Mouse (Mus musculus) frontal cortex, postnatal 10 days (tissue): ENCODE measurements around the gene Mrpl35.
"Not testable (repeated sequence)": the region's sequence is repeated elsewhere in the genome, so short reads cannot be mapped to it uniquely, and the experiment has no call there.

Experiments used
- DNase-seq, 2 experiments: peaks; one replicate each; pipeline ENCODE4 v3.0.0; 2022; ENCODE audit warnings: low spot score in 2 of 2, mixed read lengths in 1 of 2

Gene Mrpl35

DNA sequence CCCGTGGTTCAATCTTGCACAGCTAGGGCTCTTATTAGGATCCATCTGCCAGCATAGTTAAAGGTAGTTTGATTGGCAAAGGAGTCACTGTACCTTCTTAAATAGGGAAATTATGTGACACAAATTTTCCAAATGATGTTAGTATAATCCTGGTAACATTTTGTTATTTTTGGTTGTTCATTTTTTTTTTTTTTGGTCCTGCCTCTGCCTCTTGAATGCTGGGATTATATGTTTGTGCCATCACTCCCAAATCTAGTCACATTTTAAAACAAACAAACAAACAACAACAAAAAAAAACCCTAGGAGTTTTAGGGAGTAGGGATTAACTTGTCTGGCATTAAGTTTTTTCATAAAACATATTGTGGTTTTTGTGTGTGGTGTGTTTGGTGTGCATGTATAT is at the start of gene Mrpl35:
Gene Mrpl35 (minus strand): TSS at position 101 of the 400 bp plus-strand sequence.
- DNase-seq, result no peak

- DNase-seq, result no peak
Observed at GRCm38 (mm10) chr6:71871396-71871795, 44.6 kb upstream of the Mrpl35 start.

DNA sequence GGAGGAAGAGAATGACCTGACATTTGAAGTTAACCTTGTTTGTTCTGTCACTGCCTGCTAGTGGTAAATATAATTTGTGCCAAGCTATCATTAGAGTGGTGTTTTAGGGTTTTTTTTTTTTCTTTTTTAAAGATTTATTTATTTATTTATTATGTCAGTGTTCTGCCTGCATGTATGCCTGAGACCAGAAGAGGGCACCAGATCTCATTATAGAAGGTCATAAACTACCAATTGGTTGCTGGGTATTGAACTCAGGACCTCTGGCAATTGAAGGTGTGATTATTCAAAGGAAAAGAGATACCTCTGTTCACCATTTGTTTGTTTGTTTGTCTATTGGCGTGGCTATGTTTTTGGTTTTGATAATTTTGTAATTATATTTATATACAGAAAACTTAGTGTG is 42.0 kb upstream of the Mrpl35 start:
- no peak for DNase-seq

DNA sequence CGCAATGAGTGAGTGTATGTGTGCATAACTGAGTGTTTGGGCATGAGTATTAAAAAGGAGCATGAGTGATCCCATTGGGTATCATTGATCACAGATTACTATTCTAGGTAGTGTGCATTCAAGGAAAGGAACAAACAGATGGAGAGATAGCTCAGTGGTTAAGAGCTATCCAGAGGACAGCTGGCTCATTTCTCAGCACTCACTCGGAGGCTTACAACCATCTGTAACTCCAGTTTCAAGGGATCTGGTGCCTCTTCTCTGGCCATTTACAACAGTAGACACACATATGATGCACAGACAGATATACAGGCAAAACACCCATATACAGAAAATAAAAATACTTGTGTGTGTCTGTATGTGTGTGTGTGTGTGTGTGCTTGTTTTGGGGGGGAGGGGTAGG is 41.0 kb upstream of the Mrpl35 start:
- no peak for DNase-seq

DNA sequence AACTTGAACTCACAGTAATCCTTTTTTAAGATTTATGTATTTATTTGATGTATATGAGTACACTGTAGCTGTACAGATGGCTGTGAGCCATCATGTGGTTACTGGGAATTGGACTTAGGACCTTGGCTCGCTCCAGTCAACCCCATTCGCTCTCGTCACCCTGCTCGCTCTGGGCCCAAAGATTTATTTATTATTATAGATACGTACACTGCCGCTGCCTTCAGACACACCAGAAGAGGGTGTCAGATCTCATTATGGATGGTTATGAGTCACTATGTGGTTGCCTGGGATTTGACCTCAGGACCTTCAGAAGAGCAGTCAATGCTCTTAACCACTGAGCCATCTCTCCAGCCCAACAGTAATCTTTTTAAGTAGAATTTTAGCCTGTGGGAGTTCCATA is 20.1 kb upstream of the Mrpl35 start:
- not testable (repeated sequence) for DNase-seq

DNA sequence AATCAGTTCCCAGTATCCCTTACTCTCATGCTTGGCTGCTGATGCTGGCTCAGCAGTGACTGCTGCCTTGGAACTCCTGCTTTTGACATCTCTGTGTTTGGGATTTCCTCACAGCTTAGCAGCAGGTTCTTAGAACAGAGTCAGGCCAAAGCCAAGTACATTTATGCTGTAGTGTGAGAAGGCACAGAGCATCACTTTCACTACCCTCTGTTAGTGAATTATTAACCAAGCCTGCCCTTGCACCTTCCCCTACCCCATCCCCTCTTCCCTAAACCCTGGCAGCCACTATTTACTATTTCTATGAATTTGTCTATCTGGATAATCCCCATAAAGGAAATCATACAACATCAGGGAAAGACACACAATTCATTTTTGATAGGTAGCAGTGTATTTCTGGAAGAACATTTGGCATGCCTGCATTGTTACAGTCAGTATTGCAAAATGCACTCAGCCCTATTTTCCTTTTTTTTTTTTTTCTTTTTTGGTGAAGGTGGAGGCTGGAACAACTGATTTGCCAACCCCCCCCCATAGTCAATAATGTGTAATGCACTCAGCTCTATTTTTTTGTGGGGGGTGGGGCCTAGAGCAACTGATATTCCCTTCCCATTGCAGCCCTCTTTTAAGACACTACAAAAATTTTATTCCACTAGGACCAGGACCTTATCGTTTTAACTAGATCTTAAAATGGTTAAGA is 14.0 kb upstream of the Mrpl35 start:
- no peak for DNase-seq

DNA sequence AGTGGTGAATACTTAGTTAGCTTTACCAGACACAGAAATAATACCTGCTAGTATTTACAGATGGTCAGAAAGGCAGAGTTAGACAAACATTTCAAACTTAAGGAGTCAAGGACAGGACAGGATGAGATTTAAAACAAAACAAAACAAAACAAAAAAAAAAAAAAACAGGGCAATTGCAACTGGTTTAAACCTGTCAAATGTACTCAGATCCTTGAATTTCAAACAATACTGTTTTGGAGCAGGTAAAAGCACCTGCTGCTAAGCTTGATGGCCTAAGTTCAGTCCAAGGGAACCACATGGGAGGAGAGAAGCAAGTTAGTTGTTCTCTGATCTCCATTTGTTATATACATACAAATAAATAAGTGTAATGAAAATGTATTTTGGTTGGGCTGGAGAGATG is 13.0 kb upstream of the Mrpl35 start:
- DNase-seq, result no peak

GRCm38 (mm10) chr6:71836811-71837210 is 10.0 kb upstream of the Mrpl35 start:
- no peak for DNase-seq

- peak; percentile 95 to 97 for DNase-seq
Observed at GRCm38 (mm10) chr6:71831581-71831960, 4.8 kb upstream of the Mrpl35 start.

DNA sequence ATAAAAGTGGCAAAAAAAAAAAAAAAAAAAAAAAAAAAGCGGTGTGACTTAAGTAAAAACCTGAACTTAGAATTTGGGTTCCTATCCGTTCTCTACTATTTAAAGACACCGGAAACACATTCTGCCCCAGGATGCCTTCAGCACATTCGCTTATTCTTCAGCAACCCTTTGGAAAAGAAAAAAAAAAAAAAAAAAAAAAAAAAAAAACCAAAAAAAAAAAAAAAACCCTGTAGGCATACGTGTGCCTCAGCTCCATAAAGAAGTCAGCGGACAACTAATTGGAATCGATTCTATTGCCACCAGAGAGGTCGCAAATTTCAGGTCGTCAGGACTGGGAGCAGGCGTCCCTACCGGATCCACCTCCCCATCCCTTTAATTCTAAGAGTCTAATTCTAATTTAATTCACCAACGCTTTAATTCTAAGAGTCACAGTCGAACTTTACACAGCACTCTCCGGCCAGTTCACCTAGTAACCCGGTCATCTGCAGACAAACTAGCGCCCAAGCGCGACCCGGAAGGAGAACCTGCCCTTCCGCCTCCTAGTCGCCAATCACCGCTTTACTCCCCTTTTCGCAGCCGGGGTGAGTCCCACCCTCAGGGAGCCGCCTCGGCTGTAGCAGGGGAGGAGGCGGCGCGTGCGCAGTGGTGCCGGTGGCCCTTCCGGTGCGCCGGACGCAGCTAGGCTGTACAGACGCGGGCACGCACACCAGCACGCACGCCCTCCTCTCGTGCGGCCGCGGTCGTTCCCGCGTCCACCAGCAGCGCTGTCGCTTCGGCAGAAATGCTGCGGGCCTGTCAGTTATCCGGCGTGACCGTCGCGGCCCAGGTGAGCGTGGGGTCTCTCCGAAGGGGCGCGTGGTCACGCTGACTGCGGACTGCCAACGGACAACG is 4.2 kb upstream of the Mrpl35 start, which contains the start of gene Immt:
Gene Immt (plus strand): TSS at position 642 of the 891 bp plus-strand sequence.
- DNase-seq, result peak; percentile 97

GRCm38 (mm10) chr6:71829768-71830167 is 3.0 kb upstream of the Mrpl35 start:
- DNase-seq, result no peak

DNA sequence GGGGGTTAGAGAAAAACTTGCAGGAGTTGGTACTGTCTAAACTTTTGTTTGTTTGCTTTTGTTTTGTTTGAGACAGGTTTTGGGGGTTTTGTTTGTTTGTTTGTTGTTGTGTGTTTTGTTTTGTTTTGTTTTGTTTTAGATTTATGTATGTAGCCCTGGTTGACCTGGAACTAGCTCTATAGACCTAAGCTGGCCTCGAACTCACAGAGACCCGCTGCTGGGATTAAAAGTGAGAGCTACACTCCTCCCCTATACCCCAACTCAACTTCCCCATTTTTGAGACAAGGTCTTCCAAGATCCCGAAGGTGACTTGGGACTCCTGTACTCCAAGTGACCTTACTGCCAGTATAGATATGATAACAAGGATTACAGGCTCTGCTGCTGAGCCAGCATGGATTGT is 2.8 kb downstream of the Mrpl35 start:
- no peak for DNase-seq

GRCm38 (mm10) chr6:71823488-71823887 is 3.3 kb downstream of the Mrpl35 start:
- peak; percentile 77 to 85 for DNase-seq

GRCm38 (mm10) chr6:71823085-71823484 is 3.7 kb downstream of the Mrpl35 start:
- DNase-seq, result no peak

- no peak for DNase-seq
Observed at GRCm38 (mm10) chr6:71819764-71820292, 6.9 kb downstream of the Mrpl35 start.

DNA sequence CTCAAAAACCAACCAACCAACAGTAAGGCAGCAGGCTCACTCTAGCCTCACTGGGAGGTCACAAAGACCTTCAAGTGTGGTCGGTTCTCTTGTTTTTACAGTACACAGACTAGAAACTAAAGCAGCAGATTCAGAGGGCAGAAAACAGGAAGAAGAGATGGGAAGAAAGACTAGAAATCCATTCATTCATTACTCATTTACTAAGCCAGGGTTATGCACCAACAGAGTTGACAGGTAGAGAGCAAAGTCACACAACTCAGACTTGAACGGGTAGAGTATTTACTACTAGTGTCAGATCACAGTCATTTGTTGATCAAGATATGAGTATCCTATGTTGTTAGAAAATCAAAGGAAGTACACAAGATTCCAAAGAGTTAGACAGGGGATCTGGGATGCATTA is 13.9 kb downstream of the Mrpl35 start:
- DNase-seq, result no peak

GRCm38 (mm10) chr6:71809890-71810289 is 16.9 kb downstream of the Mrpl35 start:
- DNase-seq, result no peak

- no peak for DNase-seq
Observed at GRCm38 (mm10) chr6:71806713-71807112, 20.1 kb downstream of the Mrpl35 start.

DNA sequence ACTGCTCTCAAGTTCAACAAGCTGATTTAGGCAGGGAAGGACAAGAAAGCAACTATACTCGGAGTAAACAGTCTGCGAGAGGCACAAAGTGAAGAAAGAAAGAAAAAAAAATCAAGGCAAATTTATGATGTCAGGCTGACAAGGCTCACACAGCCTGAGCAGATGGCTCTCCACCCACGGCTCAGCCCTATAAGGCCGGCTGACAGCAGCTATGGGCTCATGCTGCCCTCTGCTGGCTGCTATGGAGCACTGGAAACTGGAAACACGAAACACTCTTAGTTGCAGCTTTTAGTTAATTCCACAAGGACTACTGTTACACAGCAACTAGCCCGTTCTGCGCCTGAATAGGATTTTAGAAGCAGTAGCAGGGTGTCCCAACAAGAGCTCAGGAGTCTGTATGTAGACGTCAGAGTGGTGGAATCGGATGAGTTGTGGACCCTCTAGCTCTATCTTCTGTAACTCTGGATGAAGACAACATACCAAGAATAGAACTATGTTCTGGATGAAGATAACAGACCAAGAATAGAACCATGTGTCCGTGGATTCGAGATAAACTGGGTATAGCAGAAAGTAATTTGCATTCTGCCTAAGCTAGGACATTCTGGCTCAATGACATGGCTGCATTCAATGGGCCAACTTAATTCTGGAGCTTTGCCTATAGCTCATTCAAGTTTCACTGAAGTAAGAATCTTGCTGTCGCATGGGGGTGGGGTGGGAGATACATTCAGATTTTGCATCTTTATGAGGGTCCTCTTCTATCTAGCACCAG is 22.5 kb downstream of the Mrpl35 start:
- DNase-seq, result peak; percentile 57 to 70

DNA sequence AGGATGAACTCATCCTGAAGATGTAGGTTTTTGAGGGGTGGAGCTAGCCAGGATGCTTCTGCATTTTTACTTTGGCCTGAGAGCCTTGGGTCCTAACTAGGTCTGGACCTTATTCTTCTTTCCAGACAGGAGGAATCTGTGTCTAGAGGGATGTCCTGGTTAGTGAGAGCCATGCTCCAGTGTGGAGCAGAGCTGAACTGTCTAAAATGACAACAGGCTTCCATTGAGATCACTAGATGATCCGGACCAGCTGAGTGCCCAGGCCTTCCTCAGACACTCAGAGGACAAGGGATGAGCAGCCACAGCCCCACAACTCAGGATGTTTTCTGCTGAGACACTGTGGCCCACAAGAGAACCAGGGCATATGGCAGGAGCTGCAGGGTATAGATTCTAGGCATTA is 23.2 kb downstream of the Mrpl35 start:
- no peak for DNase-seq

GRCm38 (mm10) chr6:71801714-71802094 is 25.1 kb downstream of the Mrpl35 start:
- DNase-seq, result peak in 1 of 2 experiments; percentile 58
